Mouse (Mus musculus) 3T3-L1 (cell line): Measurements from ENCODE around the gene Lpp.

Experiments
- DNase-seq: peaks from one replicate; pipeline ENCODE4 v3.0.0-alpha.2; 2015; ENCODE audit warnings: low read depth, low spot score

Lpp gene

GRCm38 (mm10) chr16:24542864-24543263, 149.6 kb downstream of the Lpp start:
- DNase-seq = peak; percentile 31

GRCm38 (mm10) chr16:24545366-24545765, 152.1 kb downstream of the Lpp start:
- DNase-seq = no peak

- DNase-seq = no peak
Measured at GRCm38 (mm10) chr16:24558458-24558857, 165.2 kb downstream of the Lpp start.

- DNase-seq = peak; percentile 25
Measured at GRCm38 (mm10) chr16:24559811-24560210, 166.5 kb downstream of the Lpp start.

- no peak for DNase-seq
Measured at GRCm38 (mm10) chr16:24560998-24561397, 167.7 kb downstream of the Lpp start.

GRCm38 (mm10) chr16:24561602-24562001, 168.3 kb downstream of the Lpp start:
- no peak for DNase-seq

- DNase-seq = peak; percentile 62
Measured at GRCm38 (mm10) chr16:24565311-24565710, 172.0 kb downstream of the Lpp start.

- peak; percentile 92 for DNase-seq
Measured at GRCm38 (mm10) chr16:24566277-24566676, 173.0 kb downstream of the Lpp start.

- DNase-seq = peak; percentile 53
Measured at GRCm38 (mm10) chr16:24567562-24567961, 174.3 kb downstream of the Lpp start.

GRCm38 (mm10) chr16:24568061-24568460, 174.8 kb downstream of the Lpp start:
- peak; percentile 59 for DNase-seq

- no peak for DNase-seq
Measured at GRCm38 (mm10) chr16:24569681-24570080, 176.4 kb downstream of the Lpp start.

GRCm38 (mm10) chr16:24576999-24577398, 183.7 kb downstream of the Lpp start:
- no peak for DNase-seq

- DNase-seq = no peak
Measured at GRCm38 (mm10) chr16:24577798-24578197, 184.5 kb downstream of the Lpp start.

- no peak for DNase-seq
Measured at GRCm38 (mm10) chr16:24582847-24583246, 189.5 kb downstream of the Lpp start.

- no peak for DNase-seq
Measured at GRCm38 (mm10) chr16:24593535-24593934, 200.2 kb downstream of the Lpp start.

- no peak for DNase-seq
Measured at GRCm38 (mm10) chr16:24594508-24594907, 201.2 kb downstream of the Lpp start.

- no peak for DNase-seq
Measured at GRCm38 (mm10) chr16:24595493-24595892, 202.2 kb downstream of the Lpp start.

- no peak for DNase-seq
Measured at GRCm38 (mm10) chr16:24598567-24598966, 205.3 kb downstream of the Lpp start.

- no peak for DNase-seq
Measured at GRCm38 (mm10) chr16:24599766-24600165, 206.5 kb downstream of the Lpp start.

GRCm38 (mm10) chr16:24600260-24600948, 207.1 kb downstream of the Lpp start:
- no peak for DNase-seq

- no peak for DNase-seq
Measured at GRCm38 (mm10) chr16:24603342-24603741, 210.0 kb downstream of the Lpp start.

GRCm38 (mm10) chr16:24607896-24608457, 214.7 kb downstream of the Lpp start:
- no peak for DNase-seq

- DNase-seq = peak; percentile 70
Measured at GRCm38 (mm10) chr16:24619458-24619857, 226.2 kb downstream of the Lpp start.
